Mouse (Mus musculus) olfactory bulb, adult 2 months (tissue): ENCODE data around the gene Akap6. TPM values are rescaled to one million over a fixed set of nuclear protein-coding genes. Genes with fewer than 3 reads are reported as not detected.
A peak's percentile ranks its signal among the peaks of the same experiment; 100 is the strongest.

Experiments
- H3K27ac ChIP-seq: fragments of 200-500 bp; 2 replicates; pipeline ENCODE4 v1.5.1; 2012; ENCODE audit warnings: low read depth, low read length; ENCODE audit not compliant: insufficient read depth
- H3K4me1 ChIP-seq: fragments of 200-500 bp; 2 replicates; pipeline ENCODE4 v1.6.1; 2012; ENCODE audit warnings: low read length; ENCODE audit not compliant: control insufficient read depth, insufficient read depth
- H3K4me3 ChIP-seq: fragments of 200-500 bp; 2 replicates; pipeline ENCODE4 v1.5.1; 2012; ENCODE audit warnings: mild to moderate bottlenecking, low read depth, low read length, moderate library complexity; ENCODE audit not compliant: insufficient read depth
- CTCF ChIP-seq: fragments of 200-500 bp; IDR thresholded peaks from 2 replicates; pipeline ENCODE4 v1.5.1; 2012; ENCODE audit warnings: low read depth, mild to moderate bottlenecking, low read length, moderate library complexity; ENCODE audit not compliant: insufficient read depth
- POLR2A ChIP-seq: fragments of 200-500 bp; IDR thresholded peaks from 2 replicates; pipeline ENCODE4 v1.6.1; 2012; ENCODE audit warnings: mild to moderate bottlenecking, low read depth, low read length, moderate library complexity; ENCODE audit not compliant: insufficient read depth
- WGBS: fragments of 180-500 bp; shearing (Covaris S2); methylation state at CpG from one replicate; pipeline ENCODE4 v1.1.7; 2018; 5-methylcytosine and 5-hydroxymethylcytosine counted together
- polyA plus RNA-seq: library from polyadenylated mRNA; stranded (reverse); fragments of >200 nt; gene quantifications from 2 replicates; pipeline ENCODE4 v1.2.4, GENCODE M21; 2012; ENCODE audit warnings: low replicate concordance; ENCODE audit not compliant: missing spikeins, insufficient read depth, insufficient read length

Gene Akap6
- polyA plus RNA-seq, 1 experiment = not detected

DNA sequence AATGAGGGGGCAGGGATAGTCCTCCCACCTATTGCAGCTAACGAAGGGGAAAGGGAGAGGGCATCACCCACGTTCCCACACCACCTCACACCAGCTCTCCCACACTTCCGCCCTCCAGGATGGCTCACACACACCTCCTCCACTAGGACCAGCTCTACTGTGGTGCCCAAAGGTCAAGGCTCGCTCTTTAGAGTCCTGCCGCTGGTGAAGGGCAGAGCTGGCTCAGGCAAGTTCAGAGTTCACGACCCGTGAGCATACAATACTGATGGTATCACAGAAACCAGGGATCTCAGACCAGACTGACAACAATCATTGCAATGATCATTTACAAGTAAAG, 149.3 kb downstream of the Akap6 start:
- TF ChIP-seq POLR2A = no peak
- no peak for TF ChIP-seq CTCF
- peaks cover 14% of the 10 kb centered on the region for H3K4me1 ChIP-seq
- H3K4me3 ChIP-seq = no peak overlapping the region
- 76% methylated on average over 7 of the region's 7 CpGs for WGBS
- 0 out of 2 replicates have a peak overlapping the region, but pooled peaks have one; percentile 20 for H3K27ac ChIP-seq

DNA sequence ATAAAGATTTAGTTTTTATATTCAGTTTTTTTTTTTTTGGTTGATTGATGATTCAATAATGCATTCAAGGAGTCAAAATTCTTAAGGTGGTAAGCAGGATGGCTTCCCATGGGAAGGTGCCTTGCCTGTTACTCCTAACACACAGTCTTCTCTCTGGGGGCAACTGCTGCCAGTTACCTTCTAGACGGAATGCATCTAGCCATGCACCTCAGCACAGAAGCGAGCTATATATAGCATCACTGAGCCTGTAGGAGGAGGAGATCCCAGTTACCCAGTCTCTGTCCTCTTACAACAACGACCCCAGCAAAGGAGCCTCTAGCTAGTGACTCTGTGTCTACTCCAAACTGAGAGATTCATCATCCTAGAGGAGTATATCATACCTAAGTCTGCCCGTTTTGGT, 150.1 kb downstream of the Akap6 start:
- 68% methylated on average over 4 of the region's 4 CpGs for WGBS
- Histone ChIP-seq H3K27ac (no peak overlapping the region), H3K4me1 (peaks cover 19% of the 10 kb centered on the region), H3K4me3 (no peak overlapping the region)
- TF ChIP-seq CTCF (no peak), POLR2A (no peak)

GRCm38 (mm10) chr12:52850332-52851036, 151.3 kb downstream of the Akap6 start:
- H3K4me1 ChIP-seq = peaks cover 24% of the 10 kb centered on the region
- no peak overlapping the region for H3K27ac ChIP-seq
- WGBS = 49% methylated on average over 7 of the region's 7 CpGs
- TF ChIP-seq POLR2A (no peak), CTCF (no peak)
- H3K4me3 ChIP-seq = no peak overlapping the region

GRCm38 (mm10) chr12:52851221-52851620, 152.0 kb downstream of the Akap6 start:
- WGBS = 86% methylated on average over 5 of the region's 5 CpGs

DNA sequence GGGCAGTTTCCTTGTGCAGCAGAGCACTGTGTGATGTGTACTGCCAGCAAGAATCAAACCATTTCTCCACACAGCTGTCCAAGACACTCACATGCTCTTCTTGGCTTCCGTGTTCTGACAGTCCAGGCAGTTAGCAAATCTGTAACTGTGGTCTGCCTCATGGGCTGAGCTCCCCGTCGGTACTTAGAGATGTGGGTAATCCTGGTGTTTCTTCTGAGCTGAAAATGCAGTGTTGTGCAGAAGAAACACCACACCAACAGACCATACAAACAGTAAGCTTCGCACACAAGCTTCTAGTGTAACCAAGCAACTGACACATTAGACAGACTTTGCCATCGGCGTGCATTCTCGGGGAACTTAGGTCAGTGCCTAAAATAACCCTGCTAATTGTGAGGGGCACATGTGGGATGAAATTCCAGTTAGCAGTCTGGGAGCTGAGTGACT, 155.1 kb downstream of the Akap6 start:
- WGBS = 21% methylated on average over 7 of the region's 7 CpGs
- Histone ChIP-seq H3K4me3 (no peak overlapping the region), H3K27ac (no peak overlapping the region)

More at GRCm38 (mm10) chr12:52851221-52851620, 152.0 kb downstream of the Akap6 start:
- Histone ChIP-seq H3K27ac (no peak overlapping the region), H3K4me3 (no peak overlapping the region), H3K4me1 (peaks cover 24% of the 10 kb centered on the region)
- no peak for TF ChIP-seq POLR2A
- TF ChIP-seq CTCF = no peak

GRCm38 (mm10) chr12:52856104-52856503, 156.9 kb downstream of the Akap6 start:
- Histone ChIP-seq H3K4me3 (no peak overlapping the region), H3K27ac (no peak overlapping the region), H3K4me1 (peaks cover 13% of the 10 kb centered on the region)
- 89% methylated on average over 1 of the region's 1 CpGs for WGBS
- TF ChIP-seq POLR2A (no peak), CTCF (no peak)

More for the DNA sequence above, 155.1 kb downstream of the Akap6 start:
- H3K4me1 ChIP-seq = peaks cover 13% of the 10 kb centered on the region
- TF ChIP-seq CTCF (no peak), POLR2A (no peak)

DNA sequence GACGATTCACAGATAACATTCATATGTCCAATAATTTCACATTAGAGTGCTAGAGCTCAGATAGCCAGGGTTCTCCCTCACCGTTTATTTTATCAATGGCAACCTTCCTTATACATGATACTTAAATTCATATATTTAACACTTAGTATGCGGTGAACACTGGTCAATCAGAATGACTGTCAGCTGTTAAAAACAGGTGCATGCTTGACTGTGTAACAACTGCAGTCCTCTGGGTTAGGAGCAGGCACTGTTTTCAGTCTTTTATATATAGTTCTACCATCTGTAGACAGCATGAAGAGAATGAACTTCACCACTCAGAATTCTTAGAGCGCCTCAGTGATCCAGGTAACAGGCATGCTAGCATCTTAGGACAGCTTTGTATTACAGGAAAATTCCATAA, 158.1 kb downstream of the Akap6 start:
- H3K27ac ChIP-seq = no peak overlapping the region
- no peak overlapping the region for H3K4me3 ChIP-seq
- TF ChIP-seq POLR2A = no peak
- no peak for TF ChIP-seq CTCF
- peaks cover 11% of the 10 kb centered on the region for H3K4me1 ChIP-seq
- 96% methylated on average over 4 of the region's 4 CpGs for WGBS

GRCm38 (mm10) chr12:52861922-52862321, 162.7 kb downstream of the Akap6 start:
- Histone ChIP-seq H3K4me3 (no peak overlapping the region), H3K27ac (no peak overlapping the region), H3K4me1 (no peaks in the 10 kb centered on the region)
- WGBS = 41% methylated on average over 3 of the region's 3 CpGs
- TF ChIP-seq POLR2A = no peak
- no peak for TF ChIP-seq CTCF

GRCm38 (mm10) chr12:52868000-52868624, 168.9 kb downstream of the Akap6 start:
- H3K4me1 ChIP-seq = no peaks in the 10 kb centered on the region
- WGBS = 52% methylated on average over 8 of the region's 8 CpGs
- TF ChIP-seq CTCF = no peak

DNA sequence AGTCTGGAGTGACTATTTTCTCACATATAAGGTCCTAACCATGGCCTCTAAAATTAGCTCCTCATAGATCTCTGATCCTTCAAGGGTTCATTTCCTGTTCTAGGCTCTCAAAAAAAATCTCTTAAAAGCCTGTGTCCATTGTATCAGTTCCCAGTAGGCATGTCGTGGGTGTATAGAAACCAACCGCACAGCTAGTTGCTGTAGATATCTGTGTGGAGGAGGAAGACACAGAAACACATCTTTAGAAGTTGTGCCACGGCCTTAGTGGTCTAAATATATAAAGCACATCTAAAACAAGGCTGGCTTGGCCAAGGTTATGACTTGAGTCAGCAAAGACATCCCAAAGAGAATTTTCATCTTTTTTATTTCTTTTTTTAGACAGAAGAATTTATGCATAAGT, 172.4 kb downstream of the Akap6 start:
- no peak overlapping the region for H3K4me3 ChIP-seq
- no peaks in the 10 kb centered on the region for H3K4me1 ChIP-seq
- TF ChIP-seq CTCF = no peak
- TF ChIP-seq POLR2A = no peak
- 43% methylated on average over 3 of the region's 3 CpGs for WGBS
- no peak overlapping the region for H3K27ac ChIP-seq

More at GRCm38 (mm10) chr12:52868000-52868624, 168.9 kb downstream of the Akap6 start:
- Histone ChIP-seq H3K27ac (no peak overlapping the region), H3K4me3 (no peak overlapping the region)
